Mouse (Mus musculus) megakaryocyte-erythroid progenitor cell, adult 5-6 weeks (primary cell): Measurements from ENCODE around the gene Stra8. TPM values are rescaled to one million over a fixed set of nuclear protein-coding genes. Genes with fewer than 3 reads are reported as not detected.

Experiments
- ATAC-seq: replicated peaks from 2 replicates; pipeline ENCODE4 v1.8.0; 2016; ENCODE audit warnings: mild to moderate bottlenecking, inconsistent platforms; ENCODE audit not compliant: severe bottlenecking, poor library complexity, low FRiP score, low TSS enrichment
- total RNA-seq, 2 experiments: library from RNA; stranded (forward) in 1 of 2; stranded (reverse) in 1 of 2; fragments of 200-1000, 215-1000 nt in 1 of 2; fragments of >200 nt in 1 of 2; fragmentation: Nextera tagmentation in 1 of 2; gene quantifications; 2 replicates each; pipeline ENCODE4 v1.2.3; 2014 to 2017

Stra8 gene
- total RNA-seq, 2 experiments from 2014 or later: not detected

DNA sequence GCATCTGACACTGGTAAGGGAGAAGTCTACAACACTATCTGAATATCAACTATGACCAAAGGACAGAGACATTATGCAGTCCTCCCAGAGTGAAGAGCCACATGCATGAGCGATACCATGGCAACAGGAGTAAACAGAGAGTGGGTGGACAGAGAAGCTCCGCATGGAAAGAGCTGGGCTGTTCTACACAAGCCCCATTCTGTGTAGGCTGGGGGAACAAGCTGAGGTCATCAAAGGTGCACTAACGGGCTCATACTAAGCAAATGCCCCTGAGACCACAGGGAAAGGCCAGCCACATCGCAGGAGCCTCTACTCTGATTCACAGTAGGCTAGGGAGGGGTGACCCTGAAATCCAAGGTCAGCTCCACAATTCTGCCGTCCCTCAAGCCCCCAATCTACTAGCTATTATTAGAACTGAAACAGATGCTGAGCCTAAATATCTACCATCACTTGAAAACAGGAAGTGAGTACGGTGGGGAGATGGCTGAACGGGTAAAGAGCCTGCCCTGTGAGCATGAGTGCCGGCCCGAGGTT lies 18.0 kb upstream of the Stra8 start:
- no peak for ATAC-seq

DNA sequence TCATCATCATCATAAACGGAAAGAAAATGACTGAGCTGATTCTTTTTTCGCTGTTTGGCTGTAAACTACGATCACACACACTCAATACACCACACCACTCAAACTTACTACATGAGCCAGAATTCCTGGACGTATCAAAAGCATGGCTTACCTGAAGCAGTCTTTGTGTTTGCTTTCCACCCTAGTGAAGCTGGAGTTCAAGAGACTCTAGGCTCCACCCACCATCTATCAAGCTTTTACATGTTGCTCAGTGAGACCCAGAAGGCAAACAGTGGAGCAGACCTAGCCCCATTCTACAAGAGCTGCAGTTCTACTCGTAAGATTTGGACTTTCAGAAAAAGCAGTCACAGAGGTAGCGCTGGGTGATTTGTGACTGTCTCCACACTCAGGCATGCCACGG lies 17.4 kb upstream of the Stra8 start:
- ATAC-seq: no peak

DNA sequence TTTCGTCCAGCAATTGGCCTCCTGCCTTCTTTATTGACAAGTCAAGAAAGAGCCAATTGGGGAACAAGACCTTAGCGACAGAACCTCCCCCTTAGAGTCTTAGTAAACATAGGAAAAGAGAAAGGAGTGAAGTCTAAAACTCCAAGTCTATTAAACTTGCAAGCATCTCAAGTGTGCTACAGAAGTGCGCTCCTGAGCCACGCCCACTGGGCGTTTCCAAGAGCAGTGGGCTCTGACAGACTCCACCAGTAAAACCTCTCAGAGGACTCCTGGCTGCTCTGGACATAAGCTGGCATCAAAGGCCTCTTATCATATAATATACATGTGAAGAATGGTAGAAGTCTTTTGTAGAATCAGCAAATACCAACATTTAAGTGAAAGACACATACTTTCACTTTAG lies 16.5 kb upstream of the Stra8 start:
- ATAC-seq: 0 out of 2 replicates have a peak, but pooled peaks have one; percentile 32

DNA sequence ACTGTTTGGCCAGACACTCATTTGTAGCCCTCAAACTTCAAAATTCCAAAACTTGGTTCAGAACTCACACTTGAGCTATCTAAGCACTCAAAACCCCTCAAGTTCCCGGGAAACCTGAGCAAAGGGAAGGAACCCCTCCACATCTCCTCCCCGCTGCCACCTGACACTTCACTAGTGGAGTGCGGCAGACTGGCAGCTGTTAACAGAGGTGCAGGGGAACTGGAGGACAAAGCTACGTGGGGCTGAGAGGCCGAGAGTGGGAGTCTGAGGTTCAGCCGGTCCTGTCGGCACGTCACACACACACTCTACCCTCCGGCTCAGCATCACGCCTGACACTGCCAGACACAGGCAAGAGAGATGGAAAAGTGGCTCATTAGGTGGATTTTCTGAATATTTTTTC lies 16.1 kb upstream of the Stra8 start:
- ATAC-seq: no peak

DNA sequence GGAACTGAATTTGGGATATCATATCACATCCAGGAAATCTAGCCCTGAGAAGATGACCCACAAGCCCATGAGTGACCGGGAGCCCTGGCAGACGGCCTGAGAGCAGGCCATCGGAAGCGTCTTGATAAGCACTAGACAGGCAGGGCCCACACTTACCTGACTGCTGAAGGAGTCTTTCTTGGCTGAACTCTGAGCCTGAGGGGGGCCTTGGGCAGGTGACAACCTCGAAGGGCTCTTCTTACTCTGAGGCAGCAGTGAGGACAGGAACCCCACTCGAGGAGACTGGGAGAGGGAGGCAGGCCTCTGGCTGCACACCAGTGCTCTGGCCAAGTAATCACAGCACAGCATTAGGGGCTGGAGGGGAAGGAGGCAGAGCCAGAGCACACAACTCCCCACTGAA lies 15.6 kb upstream of the Stra8 start:
- no peak for ATAC-seq

DNA sequence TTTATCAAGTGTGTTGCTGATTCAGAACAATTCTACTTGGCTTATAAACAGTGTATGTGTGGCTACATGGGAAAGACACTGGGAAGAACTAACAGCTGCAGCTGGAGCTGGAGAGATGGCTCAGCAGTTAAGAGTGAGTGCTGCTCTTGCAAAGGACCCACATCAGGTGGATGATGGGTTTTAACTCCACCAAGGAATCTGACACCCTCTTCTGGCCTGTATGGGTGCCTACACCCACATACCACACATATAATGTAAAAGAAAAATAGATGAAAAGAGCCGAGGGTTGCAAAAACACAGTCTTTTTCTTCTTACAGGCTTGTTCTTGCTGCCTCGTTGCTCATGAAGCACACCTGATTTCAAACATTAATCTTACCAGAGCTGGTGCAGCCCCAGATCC lies 13.8 kb upstream of the Stra8 start:
- ATAC-seq: no peak

DNA sequence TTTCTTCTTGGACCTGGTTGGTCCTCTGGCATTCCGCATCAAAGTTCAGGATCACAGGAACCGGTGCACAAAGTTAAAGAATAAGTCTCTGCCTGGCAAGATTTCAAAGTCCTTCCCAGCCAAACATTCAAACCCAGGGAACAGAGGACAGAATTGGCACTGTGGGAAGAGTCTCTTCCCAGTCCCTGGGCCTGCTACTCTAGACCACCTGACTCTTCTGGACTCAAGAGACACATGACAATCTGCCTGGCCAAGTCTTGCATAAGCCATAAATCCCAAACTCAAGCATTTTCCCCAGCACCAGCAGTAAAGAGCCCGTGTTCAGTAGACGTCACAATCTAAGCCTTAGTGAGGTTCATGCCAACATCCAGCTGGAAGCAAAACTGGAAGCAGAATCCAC lies 13.3 kb upstream of the Stra8 start:
- no peak for ATAC-seq

DNA sequence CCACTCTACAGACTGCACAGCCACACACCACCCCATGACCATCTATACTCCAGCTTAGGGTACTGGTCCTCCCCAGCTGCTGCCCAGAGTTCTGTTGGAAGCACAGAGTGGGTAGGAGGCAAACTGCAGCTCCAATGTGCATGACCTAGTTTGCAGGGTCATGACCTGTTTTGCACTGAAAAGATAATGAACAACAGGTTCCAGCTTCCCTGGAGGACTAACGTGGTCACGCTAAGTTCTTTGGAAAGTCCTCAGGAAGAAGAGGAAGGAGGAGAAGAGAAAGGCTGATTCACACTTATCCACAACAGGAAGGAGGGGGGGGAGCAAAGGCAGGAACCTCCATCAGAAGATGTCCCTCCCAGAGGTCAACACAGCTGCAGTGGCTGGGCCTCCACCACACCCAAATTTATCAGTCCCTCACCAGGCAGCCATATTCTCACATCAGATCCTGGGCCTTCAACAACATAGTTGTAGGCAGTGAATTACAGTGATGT lies 12.8 kb upstream of the Stra8 start:
- ATAC-seq: peak; percentile 67

DNA sequence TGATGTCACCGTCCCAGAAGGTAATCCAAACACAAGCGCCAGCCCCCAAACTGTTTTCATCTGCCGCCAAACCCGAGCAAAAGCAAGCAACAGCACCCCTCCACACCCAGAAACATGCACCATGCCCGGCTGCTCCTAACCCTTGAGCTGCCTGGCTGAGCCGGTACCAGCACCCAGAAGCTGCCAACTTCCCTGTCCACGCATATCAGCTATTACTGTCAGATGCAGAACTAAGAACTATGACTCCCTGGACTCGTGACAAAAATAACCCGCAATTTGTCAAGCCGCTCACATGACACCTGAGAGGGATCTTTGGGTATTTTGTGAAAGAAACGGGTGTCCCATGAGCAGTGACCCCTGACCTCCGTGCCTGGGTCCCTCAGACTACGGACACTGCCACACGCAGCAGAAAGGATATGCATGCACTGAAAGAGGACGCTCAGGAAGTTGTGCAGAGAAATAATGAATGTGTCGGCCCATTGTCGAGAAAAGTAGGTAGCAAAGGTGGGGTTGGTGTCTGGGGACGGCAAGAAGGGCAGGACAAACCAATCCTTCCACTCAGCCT lies 12.2 kb upstream of the Stra8 start:
- ATAC-seq: peak; percentile 5; the same call in 1 of the 2 replicates

DNA sequence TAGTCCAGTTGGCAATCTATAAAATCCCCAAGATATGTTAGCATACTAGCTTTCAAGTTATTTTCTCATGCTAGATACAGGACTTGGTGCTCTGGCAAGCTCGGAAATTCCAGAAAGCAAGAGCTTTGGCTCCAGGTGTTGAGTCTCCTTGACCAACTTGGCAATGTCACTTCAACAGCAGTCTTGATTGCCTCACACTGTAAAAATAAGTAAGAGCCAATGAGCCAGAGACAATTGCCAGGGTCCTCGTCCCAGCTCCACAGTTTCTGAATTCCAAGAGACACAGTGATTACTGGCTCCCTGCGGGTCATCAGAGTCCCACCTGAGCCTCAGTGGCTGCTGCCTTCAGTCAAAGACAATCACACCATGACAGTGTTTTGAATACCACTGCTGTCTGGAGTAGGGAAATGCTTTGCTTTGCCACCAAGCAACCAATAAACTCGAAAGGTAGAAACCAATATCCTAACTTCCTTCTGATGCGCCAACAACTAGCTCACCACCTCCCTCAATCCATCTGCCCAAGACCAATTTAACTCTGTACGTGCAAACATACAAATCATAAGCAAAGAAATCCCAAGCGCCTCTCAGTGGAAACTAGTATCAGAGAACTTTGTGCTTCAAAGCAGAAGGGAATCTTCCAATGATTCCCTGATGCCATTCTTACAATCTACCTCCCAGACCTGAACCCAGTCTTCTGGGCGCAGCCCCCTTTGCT lies 10.2 kb upstream of the Stra8 start:
- ATAC-seq: no peak

DNA sequence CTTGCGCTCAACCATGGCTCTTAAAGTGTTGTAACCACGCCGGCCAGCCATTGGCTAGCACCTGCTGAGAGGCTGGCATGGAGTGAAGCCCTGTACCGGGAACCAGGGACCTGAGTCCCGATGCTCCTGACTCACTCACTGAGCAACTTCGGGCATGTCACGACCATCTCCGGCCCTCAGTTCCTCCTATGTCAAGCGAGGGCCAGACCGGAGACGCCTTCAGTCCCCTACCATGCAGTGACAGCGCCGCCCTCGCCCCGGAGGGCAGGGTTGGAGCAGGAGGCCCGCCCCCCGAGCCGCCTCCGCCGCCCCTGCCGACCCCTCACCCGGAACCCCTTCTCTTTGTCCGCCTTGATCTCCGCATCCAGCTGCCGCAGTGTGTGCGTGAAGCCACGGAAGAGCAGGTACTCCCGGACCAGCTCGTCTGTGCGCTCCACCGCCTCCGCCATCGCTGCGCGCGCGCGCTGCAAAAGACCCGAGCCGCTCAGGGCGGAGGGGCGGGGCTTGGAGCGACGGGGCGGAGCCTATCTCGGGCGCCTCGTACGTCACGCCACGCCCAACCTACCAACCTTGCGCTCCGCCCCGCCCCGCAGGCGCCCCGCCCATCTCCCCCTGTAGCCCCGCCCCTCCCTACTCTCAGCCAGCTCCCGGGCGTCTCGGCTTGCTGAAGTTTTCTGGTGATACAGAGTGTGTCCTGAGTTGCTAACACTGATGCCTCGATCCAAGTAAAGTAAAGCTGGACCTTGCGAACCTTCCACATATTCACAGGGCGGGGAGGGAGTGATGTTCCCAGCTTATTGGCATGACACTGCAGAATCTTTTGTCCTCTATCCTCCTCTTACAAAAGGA lies 9.4 kb upstream of the Stra8 start, which contains the start of gene Wdr91:
Gene Wdr91, minus strand, starts transcription at position 506 of the 849 bp plus-strand sequence.
- ATAC-seq: peak; percentile 81

DNA sequence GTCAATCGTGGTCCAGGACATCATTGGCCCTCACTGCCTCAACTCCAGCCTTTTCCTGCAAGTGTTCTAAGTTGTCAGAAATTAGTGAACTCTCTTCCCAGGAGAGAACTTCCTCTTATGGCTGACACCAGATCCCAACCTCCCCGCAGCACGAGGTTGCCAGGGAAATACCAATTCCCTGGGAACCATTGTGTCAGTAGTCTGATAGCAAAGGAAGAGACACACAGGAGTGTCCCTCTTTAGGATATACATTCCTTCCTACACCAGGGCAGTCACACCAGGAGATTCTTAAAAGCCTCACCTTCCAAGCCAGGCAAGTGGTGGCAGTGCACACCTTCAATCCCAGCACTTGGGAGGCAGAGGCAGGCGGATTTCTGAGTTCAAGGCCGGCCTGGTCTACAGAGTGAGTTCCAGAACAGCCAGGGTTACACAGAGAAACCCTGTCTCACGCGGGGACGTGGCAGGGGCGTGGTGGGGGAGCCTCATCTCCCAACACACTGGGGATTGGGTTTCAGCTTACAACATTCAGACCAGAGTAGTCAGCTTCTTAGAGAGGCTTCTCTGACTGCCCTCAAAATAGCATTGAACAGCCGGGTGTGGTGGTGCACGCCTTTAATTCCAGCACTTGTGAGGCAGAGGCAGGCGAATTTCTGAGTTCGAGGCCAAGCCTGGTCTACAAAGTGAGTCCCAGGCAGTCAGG lies 6.5 kb upstream of the Stra8 start:
- ATAC-seq: no peak

DNA sequence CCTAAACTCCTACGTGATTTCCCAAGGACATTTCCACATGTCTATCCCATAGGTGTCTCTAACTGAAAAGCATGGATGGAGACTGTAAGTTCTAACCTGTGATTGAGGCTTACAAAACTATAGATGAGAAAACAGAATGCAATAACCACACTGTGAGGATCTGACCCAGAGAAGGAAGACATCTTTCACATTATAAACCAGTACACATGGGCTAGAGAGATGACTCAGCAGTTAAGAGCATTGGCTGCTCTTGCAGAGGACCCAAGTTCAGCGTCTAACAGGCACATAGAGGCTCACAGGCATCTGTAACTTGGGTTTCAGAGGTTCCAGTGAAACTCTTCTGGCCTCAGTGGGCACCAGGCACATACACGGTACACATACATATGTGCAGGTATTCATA lies 5.5 kb upstream of the Stra8 start:
- ATAC-seq: no peak

DNA sequence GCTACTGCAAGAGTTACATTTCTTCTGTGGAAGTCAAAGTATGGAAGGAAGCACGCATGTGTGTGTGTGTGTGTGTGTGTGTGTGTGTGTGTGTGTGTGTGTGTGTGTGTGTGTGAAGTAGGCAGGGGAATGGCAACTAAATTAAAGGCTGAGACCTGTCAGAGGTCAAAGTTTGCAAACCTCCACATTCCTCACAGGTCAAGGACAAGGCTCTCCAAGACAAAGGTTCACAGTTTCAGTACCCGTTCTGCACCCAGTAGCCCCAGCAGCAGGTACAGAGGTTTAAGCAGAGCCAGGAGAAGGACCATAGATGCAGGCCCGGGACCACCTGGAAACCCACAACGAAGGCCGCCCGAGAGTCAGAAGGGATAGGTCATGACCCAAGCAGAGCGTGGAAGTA lies 817 bp upstream of the Stra8 start:
- ATAC-seq: no peak

DNA sequence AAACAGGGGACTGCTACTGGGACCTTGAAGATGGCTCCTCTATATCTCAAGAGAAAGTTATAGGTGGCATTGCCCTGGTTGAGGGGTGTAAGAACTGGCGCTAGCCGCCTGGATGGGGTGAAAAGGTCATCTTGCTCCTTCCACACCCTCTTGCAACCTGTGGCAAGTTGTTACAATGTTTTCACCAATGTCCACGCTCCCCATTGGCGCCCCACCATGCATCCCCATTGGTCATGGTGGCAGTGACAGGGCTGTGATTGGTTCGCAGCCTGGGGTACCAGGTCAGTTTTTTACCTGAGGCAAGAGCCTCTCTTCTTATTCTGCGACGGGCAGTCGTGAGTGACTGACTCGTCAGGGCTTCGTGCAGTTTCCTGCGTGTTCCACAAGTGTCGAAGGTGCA lies 668 bp downstream of the Stra8 start:
- ATAC-seq: no peak

DNA sequence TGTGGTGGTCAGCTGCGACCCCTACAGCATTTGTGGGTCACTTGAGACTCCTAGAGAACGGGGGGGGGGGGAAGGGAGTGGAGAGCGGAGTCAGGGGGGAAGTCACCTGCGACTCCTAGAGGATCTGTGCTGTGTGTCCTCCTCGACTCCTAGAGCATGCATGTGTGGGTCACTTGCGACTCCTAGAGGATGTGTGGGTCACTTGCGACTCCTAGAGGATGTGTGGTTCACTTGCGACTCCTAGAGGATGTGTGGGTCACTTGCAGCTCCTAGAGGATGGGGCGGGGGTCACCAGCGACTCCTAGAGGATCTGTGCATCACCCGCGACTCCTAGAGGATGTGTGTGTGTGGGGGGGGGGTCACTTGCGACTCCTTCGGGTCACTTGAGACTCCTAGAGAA lies 2.0 kb downstream of the Stra8 start:
- peak; percentile 96 for ATAC-seq

DNA sequence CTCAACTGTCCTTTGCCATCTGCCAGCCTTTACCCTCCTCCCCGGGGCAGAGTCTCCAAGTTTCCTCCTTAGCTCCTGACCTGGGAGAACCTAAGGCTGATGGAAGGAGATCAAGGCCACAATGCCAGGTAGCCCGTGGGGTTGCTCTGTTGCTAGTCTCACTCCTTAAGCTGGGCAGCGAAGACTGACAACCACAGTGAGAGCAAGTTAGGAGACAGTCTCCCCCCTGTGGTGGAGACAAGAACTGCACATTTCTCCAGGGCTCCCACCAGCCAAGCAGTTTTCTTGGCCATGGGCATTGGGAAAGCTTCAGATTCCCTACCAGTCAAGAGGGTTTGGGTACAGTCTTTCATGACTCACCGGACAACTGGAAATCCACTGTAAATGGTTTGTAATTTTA lies 7.2 kb downstream of the Stra8 start:
- peak; percentile 86 for ATAC-seq

DNA sequence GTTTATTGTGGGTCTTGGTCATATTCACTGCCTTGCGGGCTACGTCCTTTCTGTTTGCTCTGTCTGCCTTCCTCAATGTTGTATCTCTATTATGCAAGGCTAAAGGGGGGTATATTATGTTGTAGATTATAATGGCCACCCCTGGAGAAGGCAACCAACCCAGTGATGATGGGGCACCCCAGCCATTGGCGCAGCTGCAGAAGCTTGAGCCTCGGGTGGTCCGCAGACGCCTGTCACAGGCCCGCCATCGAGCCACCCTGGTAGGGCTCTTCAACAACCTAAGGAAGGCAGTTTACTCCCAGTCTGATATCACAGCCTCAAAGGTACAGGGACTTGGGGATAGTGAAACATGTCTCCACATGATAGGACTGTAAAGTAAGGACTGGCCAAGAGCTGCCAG lies 7.6 kb downstream of the Stra8 start:
- 0 out of 2 replicates have a peak, but pooled peaks have one; percentile 2 for ATAC-seq

DNA sequence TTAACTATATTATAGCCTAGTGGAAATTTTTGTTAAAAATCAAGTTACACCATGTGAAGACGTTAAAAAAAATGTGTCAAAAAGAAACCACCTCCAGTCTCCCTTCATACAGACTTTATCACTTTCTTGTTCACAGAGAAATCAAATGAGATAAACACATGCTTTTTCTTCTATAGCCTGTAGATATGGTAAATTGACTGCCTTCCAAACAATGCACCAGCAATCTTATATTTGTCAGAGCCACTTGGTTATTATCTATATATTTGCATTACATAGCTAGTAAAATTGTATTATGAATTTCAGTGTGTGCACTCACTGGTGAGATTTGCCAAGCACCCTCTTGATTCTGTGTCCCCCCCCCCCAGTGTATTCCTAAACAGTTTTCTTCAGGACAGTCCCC lies 12.7 kb downstream of the Stra8 start:
- peak; percentile 57; the same call in 1 of the 2 replicates for ATAC-seq
